ENCODE assay signal across 36 mouse cellular contexts in the genomic region with DNA sequence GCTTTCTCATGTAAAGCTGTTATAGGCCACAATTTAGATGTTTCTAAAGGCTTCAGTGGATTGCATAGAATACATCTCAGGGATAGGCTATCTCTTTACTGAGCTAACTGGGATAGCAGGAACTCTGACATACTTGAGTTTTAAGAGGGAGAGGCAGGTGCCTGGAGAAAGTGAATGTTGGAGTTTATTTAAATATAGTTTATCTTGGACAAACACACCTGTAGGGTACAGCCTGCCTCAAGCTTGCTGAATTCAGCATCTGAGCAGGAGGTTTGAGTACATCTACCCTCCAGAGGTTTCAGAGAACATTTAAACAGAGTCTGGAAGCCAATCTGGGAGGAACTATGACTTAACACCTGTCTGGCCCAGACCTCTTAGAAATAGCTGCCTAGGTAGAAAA. TPM values are rescaled to one million over a fixed set of nuclear protein-coding genes. Genes with fewer than 3 reads are reported as not detected.
"Had no signal": no experiment of that assay in that cellular context is flagged by ENCODE, and none has a peak within 500 bp of the region (broad histone marks: within the 10 kb centered on the region; RNA-seq: fewer than 3 reads in every experiment).

No protein-coding gene starts in this region.

- H3K36me3 ChIP-seq: intestine, embryonic 15.5 days had no signal

- H3K9me3 ChIP-seq: heart, embryonic 13.5 days; heart, embryonic 15.5 days; hindbrain, embryonic 10.5 days; hindbrain, embryonic 12.5 days; intestine, embryonic 15.5 days; limb, embryonic 10.5 days; limb, embryonic 12.5 days had no signal

- ATAC-seq: forebrain, embryonic 16.5 days; hindbrain, embryonic 16.5 days; inflammation-experienced regulatory T-cells, adult 6 months; intestine, embryonic 15.5 days; intestine, postnatal 0 days had no signal

- H3K4me1 ChIP-seq: heart, embryonic 15.5 days; hindbrain, embryonic 10.5 days; hindbrain, embryonic 12.5 days; intestine, embryonic 15.5 days; limb, embryonic 10.5 days; limb, embryonic 12.5 days had no signal

- H3K4me3 ChIP-seq: gastrocnemius, adult 2 months; heart, adult 2 months; heart, embryonic 13.5 days; heart, embryonic 15.5 days; hindbrain, embryonic 10.5 days; hindbrain, embryonic 12.5 days; intestine, embryonic 15.5 days; layer of hippocampus, adult 2 months; left cerebral cortex, adult 2 months; limb, embryonic 10.5 days; limb, embryonic 12.5 days had no signal

- H3K27ac ChIP-seq: gastrocnemius, adult 2 months; heart, adult 2 months; heart, embryonic 13.5 days; heart, embryonic 15.5 days; hindbrain, embryonic 10.5 days; hindbrain, embryonic 12.5 days; hindbrain, embryonic 14.5 days; intestine, embryonic 15.5 days; layer of hippocampus, adult 2 months; left cerebral cortex, adult 2 months; limb, embryonic 10.5 days; limb, embryonic 12.5 days had no signal

- DNase-seq: gastrocnemius, adult 2 months; gastrocnemius, postnatal 10 days; gastrocnemius, postnatal 25 days; heart, adult 2 months; heart, postnatal 14 days; heart, postnatal 4 days; kidney, adult 18-20 months; kidney, adult 8-10 months; kidney, postnatal 10 days; kidney, postnatal 25 days; kidney, postnatal 4 days had no signal

- H3K4me2 ChIP-seq: heart, embryonic 11.5 days; heart, embryonic 13.5 days; heart, embryonic 15.5 days; hindbrain, embryonic 12.5 days; hindbrain, embryonic 14.5 days; intestine, embryonic 15.5 days; limb, embryonic 12.5 days had no signal

- H3K9ac ChIP-seq: heart, embryonic 13.5 days; heart, embryonic 15.5 days; hindbrain, embryonic 12.5 days; hindbrain, embryonic 14.5 days; intestine, embryonic 15.5 days; limb, embryonic 12.5 days had no signal

- H3K27me3 ChIP-seq: heart, embryonic 13.5 days; heart, embryonic 15.5 days; hindbrain, embryonic 12.5 days; intestine, embryonic 15.5 days; limb, embryonic 12.5 days had no signal

RNA-seq across cellular contexts. Expression of a gene that starts 27.0 kb away (rescaled TPM):
- total RNA-seq: granulocyte monocyte progenitor cell, adult 5-6 weeks; heart, postnatal 4 days; layer of hippocampus, adult 2 months; layer of hippocampus, postnatal 10 days; layer of hippocampus, postnatal 25 days; left cerebral cortex, adult 2 months; left cerebral cortex, postnatal 14 days; left cerebral cortex, postnatal 36 days had no signal
- polyA plus RNA-seq: forebrain, embryonic 16.5 days; heart, postnatal 0 days; hindbrain, embryonic 10.5 days; hindbrain, embryonic 14.5 days; inflammation-experienced regulatory T-cells, adult 6 months; intestine, embryonic 15.5 days; intestine, postnatal 0 days; kidney, embryonic 14.5 days had no signal

RNA-seq across cellular contexts. Expression of a gene that starts 43.5 kb away (rescaled TPM):
- total RNA-seq: gastrocnemius, adult 2 months; gastrocnemius, postnatal 10 days; gastrocnemius, postnatal 25 days; gastrocnemius, postnatal 4 days; granulocyte monocyte progenitor cell, adult 5-6 weeks; heart, postnatal 4 days; layer of hippocampus, adult 2 months; layer of hippocampus, postnatal 10 days; layer of hippocampus, postnatal 25 days; left cerebral cortex, adult 2 months; left cerebral cortex, postnatal 14 days; left cerebral cortex, postnatal 36 days had no signal
- polyA plus RNA-seq: forebrain, embryonic 16.5 days; frontal cortex, adult 2 months; heart, embryonic 11.5 days; heart, embryonic 13.5 days; heart, embryonic 15.5 days; heart, postnatal 0 days; hindbrain, embryonic 10.5 days; hindbrain, embryonic 12.5 days; hindbrain, embryonic 14.5 days; hindbrain, embryonic 16.5 days; inflammation-experienced regulatory T-cells, adult 6 months; intestine, embryonic 15.5 days; intestine, postnatal 0 days; kidney, embryonic 14.5 days; kidney, embryonic 16.5 days had no signal
